ENCODE assay signal across 19 mouse cellular contexts in the genomic region with DNA sequence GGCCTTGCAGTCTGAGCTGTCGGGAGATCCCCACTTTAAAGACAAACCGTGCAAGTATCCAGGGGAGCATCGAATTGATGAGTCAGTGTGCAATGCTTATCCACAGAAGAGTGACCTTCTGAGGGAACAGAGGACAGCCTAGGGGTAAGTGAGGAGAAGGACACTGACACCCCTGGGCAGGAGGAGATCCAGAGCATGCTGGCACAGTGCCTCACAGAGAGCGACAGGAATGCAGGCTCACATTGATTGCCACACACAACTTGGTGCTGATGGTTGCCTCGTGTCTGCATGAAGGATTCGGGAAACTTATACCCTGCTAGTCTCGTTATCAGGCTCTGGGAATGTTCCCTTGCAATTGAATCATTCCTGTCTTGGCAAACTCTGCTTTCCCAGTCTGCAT. TPM values are rescaled to one million over a fixed set of nuclear protein-coding genes. Genes with fewer than 3 reads are reported as not detected.
DNase-seq lines count a peak whose midpoint lies in the region; ATAC-seq and TF ChIP-seq lines count a peak whose summit lies in the region.
"Had no signal": no experiment of that assay in that cellular context is flagged by ENCODE, and none has a peak within 500 bp of the region (broad histone marks: within the 10 kb centered on the region; RNA-seq: fewer than 3 reads in every experiment).

No protein-coding gene starts in this region.

- intact Hi-C loops in gastrocnemius, adult 2 months (cut with DNase I), result no loop called here
- intact Hi-C loops in gastrocnemius, postnatal 36 days (cut with DNase I), result no loop called here

- no peaks in the 10 kb centered on the region for H3K27me3 ChIP-seq in heart, embryonic 14.5 days (ENCODE audit: control insufficient read depth, insufficient read depth, low read length)
- H3K27me3 ChIP-seq in kidney, embryonic 16.5 days (ENCODE audit: insufficient read depth, low read length), result no peaks in the 10 kb centered on the region
- H3K27me3 ChIP-seq: embryonic facial prominence, embryonic 12.5 days; limb, embryonic 12.5 days; liver, embryonic 15.5 days had no signal

- no peak for TF ChIP-seq CTCF in gastrocnemius, adult 2 months (IDR thresholded peaks at IDR 0.05)

- H3K36me3 ChIP-seq in heart, embryonic 14.5 days (ENCODE audit: control insufficient read depth, insufficient read depth, low read length), result no peaks in the 10 kb centered on the region
- no peaks in the 10 kb centered on the region for H3K36me3 ChIP-seq in kidney, embryonic 16.5 days (ENCODE audit: insufficient read depth, low read length)
- H3K36me3 ChIP-seq: embryonic facial prominence, embryonic 12.5 days; limb, embryonic 12.5 days; liver, embryonic 15.5 days; midbrain, embryonic 10.5 days had no signal

- WGBS in heart, embryonic 14.5 days, result 18% methylated on average over 7 of the region's 7 CpGs
- WGBS in kidney, embryonic 16.5 days, result 67% methylated on average over 7 of the region's 7 CpGs

- ATAC-seq in heart, embryonic 14.5 days (ENCODE audit: insufficient number of reproducible peaks, insufficient read depth, low FRiP score, low read depth), result peak; percentile 79; the same call in 1 of the 2 replicates
- no peak for ATAC-seq in kidney, embryonic 16.5 days (ENCODE audit: low FRiP score, low TSS enrichment)
- ATAC-seq: intestine, postnatal 0 days had no signal

- no peaks in the 10 kb centered on the region for H3K9me3 ChIP-seq in heart, embryonic 14.5 days (ENCODE audit: control insufficient read depth, low read length)
- H3K9me3 ChIP-seq in kidney, embryonic 16.5 days (ENCODE audit: low read length), result no peaks in the 10 kb centered on the region
- H3K9me3 ChIP-seq: embryonic facial prominence, embryonic 12.5 days; limb, embryonic 12.5 days; liver, embryonic 15.5 days; midbrain, embryonic 10.5 days had no signal

- no peak overlapping the region for H3K9ac ChIP-seq in heart, embryonic 14.5 days (ENCODE audit: low read length)
- no peak overlapping the region for H3K9ac ChIP-seq in kidney, embryonic 16.5 days (replicated peaks; ENCODE audit: low read length)
- H3K9ac ChIP-seq: embryonic facial prominence, embryonic 12.5 days; hindbrain, embryonic 14.5 days; limb, embryonic 12.5 days; liver, embryonic 15.5 days had no signal

- H3K4me3 ChIP-seq in gastrocnemius, adult 2 months, result no peak overlapping the region
- H3K4me3 ChIP-seq in heart, embryonic 14.5 days (ENCODE audit: control insufficient read depth in 1 of 2, insufficient read depth in 1 of 2, low read depth in 1 of 2, low read length in 2 of 2), result no peak overlapping the region
- H3K4me3 ChIP-seq in kidney, embryonic 16.5 days (ENCODE audit: low read length), result no peak overlapping the region
- H3K4me3 ChIP-seq: embryonic facial prominence, embryonic 12.5 days; limb, embryonic 12.5 days; liver, embryonic 15.5 days; midbrain, embryonic 10.5 days; myocyte had no signal

- peak overlapping the region; percentile 14 for H3K4me2 ChIP-seq in heart, embryonic 14.5 days (ENCODE audit: low read length)
- no peak overlapping the region for H3K4me2 ChIP-seq in kidney, embryonic 16.5 days (replicated peaks; ENCODE audit: low read depth, low read length)
- H3K4me2 ChIP-seq: embryonic facial prominence, embryonic 12.5 days; hindbrain, embryonic 14.5 days; limb, embryonic 12.5 days; liver, embryonic 15.5 days had no signal

- peak; percentile 55 for DNase-seq in gastrocnemius, adult 2 months
- DNase-seq in gastrocnemius, postnatal 36 days, result no peak
- peak; percentile 84 for DNase-seq in adrenal gland, adult 8-10 months
- DNase-seq in lung, postnatal 10 days, result peak; percentile 64
- no peak for DNase-seq in cerebellum, adult 9-11 months
- DNase-seq in kidney, adult 18-20 months, result no peak
- DNase-seq: cerebellum, postnatal 25 days had no signal

- H3K27ac ChIP-seq in gastrocnemius, adult 2 months, result no peak overlapping the region
- peak overlapping the region; percentile 59 to 73 for H3K27ac ChIP-seq in heart, embryonic 14.5 days (replicated peaks in 1 of 2; ENCODE audit: control insufficient read depth in 1 of 2, insufficient read depth in 1 of 2, low read depth in 2 of 2, low read length in 2 of 2)
- no peak overlapping the region for H3K27ac ChIP-seq in kidney, embryonic 16.5 days (ENCODE audit: low read length)
- H3K27ac ChIP-seq: embryonic facial prominence, embryonic 12.5 days; hindbrain, embryonic 14.5 days; limb, embryonic 12.5 days; liver, embryonic 15.5 days; midbrain, embryonic 10.5 days had no signal

- H3K4me1 ChIP-seq in heart, embryonic 14.5 days (ENCODE audit: control insufficient read depth in 2 of 2, insufficient read depth in 2 of 2, low read length in 2 of 2), result peaks cover 27 to 31% of the 10 kb centered on the region in 2 experiments
- no peaks in the 10 kb centered on the region for H3K4me1 ChIP-seq in kidney, embryonic 16.5 days (ENCODE audit: insufficient read depth, low read length)
- H3K4me1 ChIP-seq: liver, embryonic 15.5 days had no signal

RNA-seq across cellular contexts. Expression of a gene that starts 16.5 kb away (rescaled TPM):
- total RNA-seq in gastrocnemius, adult 2 months (2021), result not detected
- total RNA-seq in gastrocnemius, postnatal 36 days (2021), result not detected
- total RNA-seq in adrenal gland, adult 8-10 months (2022), result under 1 TPM; 0.13 to 0.28 (median 0.19) TPM
- 0.19 TPM in 1 of 2 replicates, not detected in the other for polyA plus RNA-seq in heart, embryonic 14.5 days (2014; fragmentation: Nextera tagmentation; extraction: Ambion mirVana)
- 0.10 and 0.15 TPM in 2 replicates for polyA plus RNA-seq in kidney, embryonic 16.5 days (2015; fragmentation: Nextera tagmentation; extraction: Ambion mirVana)
- total RNA-seq: left cerebral cortex, adult 18-20 months had no signal
- polyA plus RNA-seq: embryonic facial prominence, embryonic 12.5 days; hindbrain, embryonic 14.5 days; intestine, postnatal 0 days; large intestine, adult 2 months; limb, embryonic 12.5 days; midbrain, embryonic 10.5 days; myocyte; thymus, postnatal 0 days had no signal

RNA-seq across cellular contexts. Expression of a gene that starts 31.5 kb away (rescaled TPM):
- under 1 TPM in 1 of 2 experiments, not detected in 1; 0.25 TPM for total RNA-seq in gastrocnemius, adult 2 months (2021)
- under 1 TPM in 1 of 2 experiments, not detected in 1; 0.28 TPM for total RNA-seq in gastrocnemius, postnatal 36 days (2021)
- total RNA-seq in adrenal gland, adult 8-10 months (2022), result 1 to 10 TPM; 2.0 to 5.7 (median 3.3) TPM
- polyA plus RNA-seq in heart, embryonic 14.5 days (2014; fragmentation: Nextera tagmentation; extraction: Ambion mirVana), result 0.53 and 0.84 TPM in 2 replicates
- polyA plus RNA-seq in kidney, embryonic 16.5 days (2015; fragmentation: Nextera tagmentation; extraction: Ambion mirVana), result 0.69 and 0.95 TPM in 2 replicates

RNA-seq across cellular contexts. Expression of a gene that starts 39.3 kb away (rescaled TPM):
- total RNA-seq in gastrocnemius, adult 2 months (2021), result 1 to 10 TPM; 1.7 to 3.3 TPM
- total RNA-seq in gastrocnemius, postnatal 36 days (2021), result 1 to 10 TPM; 2.0 to 2.3 TPM
- 10 to 100 TPM; 15.7 to 22.0 (median 18.1) TPM for total RNA-seq in adrenal gland, adult 8-10 months (2022)
- polyA plus RNA-seq in heart, embryonic 14.5 days (2014; fragmentation: Nextera tagmentation; extraction: Ambion mirVana), result 20.3 and 21.9 TPM in 2 replicates
- 45.7 and 51.8 TPM in 2 replicates for polyA plus RNA-seq in kidney, embryonic 16.5 days (2015; fragmentation: Nextera tagmentation; extraction: Ambion mirVana)
- polyA plus RNA-seq: myocyte had no signal

Comparison
In these comparisons a context has a peak if more than half of its experiments do, and no peak if none do; other contexts are left out.
1. DNase-seq: peak in gastrocnemius, adult 2 months (single experiment), adrenal gland, adult 8-10 months (single experiment) and lung, postnatal 10 days (single experiment); none in gastrocnemius, postnatal 36 days (0 of 2), cerebellum, adult 9-11 months (single experiment) and kidney, adult 18-20 months (single experiment).
2. H3K27ac ChIP-seq: peak in heart, embryonic 14.5 days (2 of 2); none in gastrocnemius, adult 2 months (single experiment) and kidney, embryonic 16.5 days (single experiment).